Mouse (Mus musculus) G1E (cell line): ENCODE measurements around the gene Zfp853.

ENCODE experiments used
- CTCF ChIP-seq: IDR thresholded peaks from 2 replicates; pipeline ENCODE4 v1.5.1; 2012; ENCODE audit warnings: low read depth, low read length, inconsistent platforms, mixed read lengths
- GATA1 ChIP-seq: IDR thresholded peaks from 2 replicates; pipeline ENCODE4 v1.6.1; 2012; ENCODE audit warnings: borderline replicate concordance, low read length, inconsistent platforms, mixed read lengths
- TAL1 ChIP-seq: conservative IDR thresholded peaks from 2 replicates; pipeline ENCODE4 v1.6.1; 2012; ENCODE audit warnings: low read depth, low read length, inconsistent platforms, mixed read lengths

GRCm38 (mm10) chr5:143314183-143314729 lies 20.8 kb upstream of the Zfp853 start:
- TF ChIP-seq CTCF (no peak), GATA1 (no peak), TAL1 (no peak)
